Mouse (Mus musculus): Measurements from ENCODE around the gene Letmd1.

- TF ChIP-seq POLR2A (IDR thresholded peaks at IDR 0.05; ENCODE audit: borderline replicate concordance, extremely low read depth, low read depth, low read length), result no peak
- TF ChIP-seq CTCF (IDR thresholded peaks at IDR 0.05; ENCODE audit: insufficient read depth, low read length), result no peak
Measured at GRCm38 (mm10) chr15:100470037-100470436, 1.2 kb downstream of the Letmd1 start.

Data from lung, adult 2 months (tissue).